Mouse (Mus musculus): ENCODE results near the gene Ccl28. TPM values are rescaled to one million over a fixed set of nuclear protein-coding genes. Genes with fewer than 3 reads are reported as not detected.
"Not testable (repeated sequence)": the region's sequence is repeated elsewhere in the genome, so short reads cannot be mapped to it uniquely, and the experiment has no call there.

Ccl28 gene
- polyA plus RNA-seq, 1 experiment: not detected

DNA sequence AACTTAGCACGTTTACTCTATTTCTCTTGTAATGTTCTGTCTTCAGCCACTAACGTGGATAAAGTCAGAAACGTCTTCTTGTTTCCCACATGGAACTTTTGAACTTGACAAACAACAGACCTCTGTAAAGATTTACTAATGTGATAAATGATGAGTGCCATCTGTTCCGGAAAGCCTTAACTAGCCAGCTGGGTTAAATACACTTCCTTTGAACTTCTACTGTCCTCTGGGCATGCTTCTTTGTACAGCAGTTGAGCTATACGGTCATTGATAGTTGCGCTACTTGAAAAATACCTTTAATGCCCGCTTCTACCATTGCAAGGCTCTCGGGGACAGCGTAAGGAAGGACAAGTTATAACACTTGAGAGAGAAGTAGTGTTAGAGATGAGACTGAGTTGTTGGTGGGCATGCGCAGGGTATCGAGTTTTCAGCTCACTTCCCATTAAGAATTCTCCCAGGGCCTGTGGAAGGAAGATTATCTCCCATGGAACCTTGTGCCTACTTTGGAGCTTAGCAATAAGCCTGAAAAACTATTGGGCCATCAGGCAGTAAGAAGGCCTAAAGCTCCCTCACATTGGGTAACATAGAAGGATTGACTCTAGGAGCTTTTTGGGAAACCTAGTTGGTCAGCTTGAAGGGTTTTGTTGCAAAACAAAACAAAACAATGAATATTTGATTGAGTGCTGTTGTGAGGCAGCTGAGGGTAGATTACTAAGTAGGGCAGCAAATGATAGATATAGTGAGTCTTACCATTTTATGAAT, 61.0 kb downstream of the Ccl28 start:
- no peak overlapping the region for H3K27ac ChIP-seq (ENCODE audit: insufficient read depth, low read depth, low read length)
- TF ChIP-seq POLR2A (IDR thresholded peaks at IDR 0.05; ENCODE audit: borderline replicate concordance, low read depth, low read length): no peak
- no peak for TF ChIP-seq CTCF (IDR thresholded peaks at IDR 0.05; ENCODE audit: low read depth, low read length)

DNA sequence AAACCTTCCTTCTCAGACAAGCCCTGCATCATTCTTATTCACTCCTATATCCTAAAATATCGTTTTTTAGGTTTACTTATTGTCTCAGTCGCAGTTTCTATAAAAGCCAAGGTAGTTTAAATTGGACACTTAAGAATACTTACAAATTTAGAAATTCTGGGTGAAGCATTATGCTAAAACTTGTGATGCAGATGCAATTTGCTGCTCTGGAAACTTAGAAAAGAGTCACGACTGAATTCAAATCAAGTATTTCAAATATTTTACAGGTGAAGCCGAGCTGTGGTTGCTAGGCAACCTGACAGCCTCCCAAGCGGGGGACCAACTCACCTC, 66.1 kb downstream of the Ccl28 start:
- Histone ChIP-seq H3K27ac (ENCODE audit: insufficient read depth, low read depth, low read length) (peak overlapping the region; percentile 39), H3K4me3 (ENCODE audit: insufficient read depth, low read length) (peak overlapping the region; percentile 41; the same call in 1 of the 2 replicates), H3K4me1 (ENCODE audit: control insufficient read depth, insufficient read depth, low read length) (peaks cover 20% of the 10 kb centered on the region)

More for the DNA sequence above, 61.0 kb downstream of the Ccl28 start:
- no peak overlapping the region for H3K4me3 ChIP-seq (ENCODE audit: insufficient read depth, low read length)
- peaks cover 9% of the 10 kb centered on the region; the same call in 1 of the 2 replicates for H3K4me1 ChIP-seq (ENCODE audit: control insufficient read depth, insufficient read depth, low read length)

DNA sequence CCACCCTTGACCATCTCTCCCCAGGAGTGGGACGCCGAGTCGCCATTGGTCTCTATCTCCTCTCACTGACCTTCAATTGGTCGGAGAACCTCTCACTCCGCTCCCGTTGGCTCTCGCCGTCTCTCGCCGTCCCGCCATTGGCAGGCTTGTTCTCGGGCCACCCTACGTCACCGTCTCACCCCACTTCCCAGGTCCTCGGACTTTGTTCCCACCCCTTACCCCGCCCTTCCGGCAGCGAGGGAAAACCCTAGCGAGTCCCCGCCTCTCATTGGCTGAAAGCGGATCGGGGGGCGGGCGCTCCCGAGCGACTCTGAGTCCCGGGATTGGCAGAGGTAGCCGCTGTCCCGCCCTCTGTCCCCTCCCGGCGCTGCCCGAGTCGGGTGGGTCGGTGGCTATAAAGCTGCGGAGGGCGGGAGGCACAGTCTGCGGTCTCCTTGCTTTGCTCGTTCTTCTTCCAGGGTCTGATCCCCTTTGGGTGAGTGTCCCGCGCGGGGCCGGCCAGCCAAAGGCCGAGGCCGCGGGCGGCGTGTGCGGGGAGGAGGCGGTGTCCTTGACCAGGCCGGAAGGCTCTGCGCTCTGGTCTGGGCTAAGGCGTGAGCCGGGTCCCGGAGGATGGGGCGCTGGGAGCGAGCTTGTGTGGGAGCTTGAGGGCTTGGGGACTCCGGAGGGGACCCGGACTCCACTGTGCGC, 66.6 kb downstream of the Ccl28 start, which contains the start of gene Hmgcs1:
Gene Hmgcs1 (plus strand): TSS at position 341 of the 690 bp plus-strand sequence.
- peak; percentile 85 for TF ChIP-seq POLR2A (IDR thresholded peaks at IDR 0.05; ENCODE audit: borderline replicate concordance, low read depth, low read length)
- no peak for TF ChIP-seq CTCF (IDR thresholded peaks at IDR 0.05; ENCODE audit: low read depth, low read length)
- H3K4me3 ChIP-seq (ENCODE audit: insufficient read depth, low read length): peak within 1 kb of the TSS; percentile 95
- H3K4me1 ChIP-seq (ENCODE audit: control insufficient read depth, insufficient read depth, low read length): peaks cover 24% of the 10 kb centered on the region
- H3K27ac ChIP-seq (ENCODE audit: insufficient read depth, low read depth, low read length): peak within 1 kb of the TSS; percentile 89

More for the DNA sequence above, 66.1 kb downstream of the Ccl28 start:
- TF ChIP-seq CTCF (IDR thresholded peaks at IDR 0.05; ENCODE audit: low read depth, low read length) (no peak), POLR2A (IDR thresholded peaks at IDR 0.05; ENCODE audit: borderline replicate concordance, low read depth, low read length) (no peak)

DNA sequence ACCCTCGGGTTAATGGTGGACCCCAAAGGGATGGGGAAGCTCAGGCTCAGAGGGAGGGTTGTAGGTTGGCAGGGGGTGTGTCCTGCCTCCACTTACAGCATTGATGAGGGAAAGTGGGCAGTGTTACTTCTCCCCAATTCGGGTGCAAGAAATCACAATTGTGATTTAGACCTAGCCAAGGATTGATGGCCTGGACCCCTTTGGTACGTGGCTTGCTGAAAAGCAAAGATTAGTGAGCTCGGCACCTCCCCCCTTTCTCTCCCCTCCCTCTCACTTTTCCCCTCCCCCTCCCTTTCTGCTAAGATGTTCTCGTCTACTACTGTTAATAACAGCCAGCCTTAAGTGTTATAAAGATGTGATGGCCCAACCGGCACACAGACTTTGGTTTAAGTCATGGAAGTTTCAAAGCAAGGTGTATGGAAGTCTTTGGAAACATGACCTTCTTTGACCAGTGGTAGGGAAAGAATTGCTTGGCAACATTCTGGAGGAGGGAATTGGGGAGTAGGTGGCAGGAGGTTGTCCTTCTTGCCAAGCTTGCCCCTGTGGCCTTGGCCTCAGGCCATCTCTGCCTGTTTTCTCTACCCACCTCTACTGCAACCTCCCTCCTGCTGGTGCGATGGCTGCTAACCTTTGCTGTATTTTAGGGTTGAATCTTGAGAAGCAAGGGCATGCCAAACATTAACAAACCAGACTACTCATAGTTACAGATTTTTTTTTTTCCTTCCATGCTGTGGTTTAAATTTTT, 67.4 kb downstream of the Ccl28 start:
- H3K4me1 ChIP-seq (ENCODE audit: control insufficient read depth, insufficient read depth, low read length): peaks cover 27% of the 10 kb centered on the region
- peak overlapping the region; percentile 95 for H3K4me3 ChIP-seq (ENCODE audit: insufficient read depth, low read length)
- TF ChIP-seq POLR2A (IDR thresholded peaks at IDR 0.05; ENCODE audit: borderline replicate concordance, low read depth, low read length) (no peak), CTCF (IDR thresholded peaks at IDR 0.05; ENCODE audit: low read depth, low read length) (no peak; the same call in 1 of the 2 replicates)
- H3K27ac ChIP-seq (ENCODE audit: insufficient read depth, low read depth, low read length): peak overlapping the region; percentile 89

DNA sequence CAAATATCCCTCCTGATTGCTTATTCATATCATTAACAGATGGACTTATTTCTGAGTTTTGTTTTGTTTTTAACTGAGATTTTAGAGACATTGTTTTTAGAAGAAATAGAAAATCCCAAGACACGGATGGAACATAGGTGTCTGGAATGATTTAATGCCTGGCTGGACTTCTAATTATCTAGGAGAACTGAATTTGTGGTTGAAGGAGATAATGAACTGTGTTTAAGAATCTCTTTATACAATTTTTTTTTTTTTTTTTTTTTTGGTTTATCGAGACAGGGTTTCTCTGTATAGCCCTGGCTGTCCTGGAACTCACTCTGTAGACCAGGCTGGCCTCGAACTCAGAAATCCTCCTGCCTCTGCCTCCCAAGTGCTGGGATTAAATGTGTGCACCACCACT, 68.3 kb downstream of the Ccl28 start:
- Histone ChIP-seq H3K4me3 (ENCODE audit: insufficient read depth, low read length) (peak overlapping the region; percentile 95), H3K4me1 (ENCODE audit: control insufficient read depth, insufficient read depth, low read length) (peaks cover 28% of the 10 kb centered on the region)
- not testable (repeated sequence) for H3K27ac ChIP-seq (ENCODE audit: insufficient read depth, low read depth, low read length)

DNA sequence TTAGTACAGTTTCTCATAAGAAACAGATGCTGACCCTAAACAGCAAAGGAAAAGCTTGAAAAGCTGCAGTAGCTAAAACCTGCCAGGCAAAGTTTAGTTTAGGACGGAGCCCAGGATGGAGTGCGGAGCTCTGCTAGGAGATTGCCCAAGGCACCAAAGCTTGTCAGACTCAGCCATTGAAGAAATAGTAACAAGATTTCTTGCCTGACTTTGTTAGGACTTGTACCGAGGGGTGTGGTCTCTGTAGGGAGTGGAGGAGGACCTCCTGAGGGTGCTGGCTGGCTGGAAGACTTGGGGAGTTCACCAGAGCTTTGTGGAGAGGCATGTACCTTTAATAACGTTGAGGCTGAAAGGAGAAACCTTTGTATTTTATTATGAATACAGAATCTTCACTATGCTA, 72.1 kb downstream of the Ccl28 start:
- Histone ChIP-seq H3K4me1 (ENCODE audit: control insufficient read depth, insufficient read depth, low read length) (peaks cover 25% of the 10 kb centered on the region), H3K27ac (ENCODE audit: insufficient read depth, low read depth, low read length) (no peak overlapping the region), H3K4me3 (ENCODE audit: insufficient read depth, low read length) (no peak overlapping the region)
- TF ChIP-seq POLR2A (IDR thresholded peaks at IDR 0.05; ENCODE audit: borderline replicate concordance, low read depth, low read length) (no peak), CTCF (IDR thresholded peaks at IDR 0.05; ENCODE audit: low read depth, low read length) (no peak)

DNA sequence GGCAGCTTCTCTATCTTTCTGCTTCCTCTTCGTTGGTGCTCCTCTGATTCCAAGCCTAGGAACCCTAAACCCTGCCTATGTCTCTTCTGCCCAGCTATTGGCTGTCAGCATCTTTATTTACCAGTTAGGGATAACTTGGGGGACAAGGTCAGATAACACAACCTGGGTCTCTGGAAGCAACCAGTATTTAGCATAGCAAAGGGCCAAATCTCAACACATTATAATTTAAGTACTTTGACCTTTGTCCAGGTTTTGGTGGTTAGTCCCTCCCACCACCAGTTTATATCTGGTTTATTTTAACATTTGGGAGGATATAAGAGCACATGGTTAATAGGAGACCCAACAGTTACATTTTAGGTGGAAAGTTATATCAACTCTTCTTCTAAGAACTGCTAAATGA, 72.9 kb downstream of the Ccl28 start:
- Histone ChIP-seq H3K4me3 (ENCODE audit: insufficient read depth, low read length) (no peak overlapping the region), H3K4me1 (ENCODE audit: control insufficient read depth, insufficient read depth, low read length) (peaks cover 25% of the 10 kb centered on the region), H3K27ac (ENCODE audit: insufficient read depth, low read depth, low read length) (no peak overlapping the region)
- TF ChIP-seq POLR2A (IDR thresholded peaks at IDR 0.05; ENCODE audit: borderline replicate concordance, low read depth, low read length) (no peak), CTCF (IDR thresholded peaks at IDR 0.05; ENCODE audit: low read depth, low read length) (no peak)

DNA sequence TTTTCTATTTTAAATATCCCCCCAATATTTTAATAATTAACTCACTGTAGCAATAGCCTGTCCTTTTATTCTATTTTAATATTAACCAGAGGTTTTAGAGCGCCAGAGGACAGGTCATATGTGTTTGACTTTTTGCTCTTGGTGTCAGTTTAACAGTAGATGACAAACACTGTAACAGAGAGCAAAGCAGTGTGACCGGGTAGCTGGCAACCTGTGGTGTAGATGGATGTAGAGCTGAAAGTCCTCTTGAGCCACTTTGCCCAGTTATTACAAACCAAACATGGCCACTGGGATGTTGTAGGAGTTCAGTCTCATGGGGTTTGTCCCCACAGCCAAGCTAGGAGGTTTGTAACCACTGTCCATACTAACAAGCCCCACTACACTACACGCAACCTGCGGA, 74.8 kb downstream of the Ccl28 start:
- no peak overlapping the region for H3K27ac ChIP-seq (ENCODE audit: insufficient read depth, low read depth, low read length)
- TF ChIP-seq CTCF (IDR thresholded peaks at IDR 0.05; ENCODE audit: low read depth, low read length) (no peak), POLR2A (IDR thresholded peaks at IDR 0.05; ENCODE audit: borderline replicate concordance, low read depth, low read length) (no peak)
- peaks cover 17% of the 10 kb centered on the region for H3K4me1 ChIP-seq (ENCODE audit: control insufficient read depth, insufficient read depth, low read length)
- H3K4me3 ChIP-seq (ENCODE audit: insufficient read depth, low read length): no peak overlapping the region

Other genes starting within 250 kb of the Ccl28 start
- gene Paip1, start 195.2 kb upstream of the Ccl28 start, polyA plus RNA-seq (2012; ENCODE audit: insufficient read depth, insufficient read length, missing spikeins): 132 and 141 TPM in 2 replicates
- gene 4833420G17Rik, start 161.1 kb upstream of the Ccl28 start, polyA plus RNA-seq (2012; ENCODE audit: insufficient read depth, insufficient read length, missing spikeins): 90.1 and 95.6 TPM in 2 replicates
- 3.4 and 4.4 TPM in 2 replicates for gene Tmem267, start 135.8 kb upstream of the Ccl28 start, polyA plus RNA-seq (2012; ENCODE audit: insufficient read depth, insufficient read length, missing spikeins)
- 0.50 and 1.2 TPM in 2 replicates for gene 3110070M22Rik, start 135.4 kb upstream of the Ccl28 start, polyA plus RNA-seq (2012; ENCODE audit: insufficient read depth, insufficient read length, missing spikeins)
- gene Hmgcs1, start 66.6 kb downstream of the Ccl28 start, polyA plus RNA-seq (2012; ENCODE audit: insufficient read depth, insufficient read length, missing spikeins): 29.3 and 34.5 TPM in 2 replicates
- 0.55 and 1.0 TPM in 2 replicates for gene Nim1k, start 132.1 kb downstream of the Ccl28 start, polyA plus RNA-seq (2012; ENCODE audit: insufficient read depth, insufficient read length, missing spikeins)
- 17.6 and 18.6 TPM in 2 replicates for gene Zfp131, start 167.1 kb downstream of the Ccl28 start, polyA plus RNA-seq (2012; ENCODE audit: insufficient read depth, insufficient read length, missing spikeins)
- not detected in 2 replicates for gene AF067063, start 206.4 kb downstream of the Ccl28 start, polyA plus RNA-seq (2012; ENCODE audit: insufficient read depth, insufficient read length, missing spikeins)
- gene D13Ertd608e, start 212.2 kb downstream of the Ccl28 start, polyA plus RNA-seq (2012; ENCODE audit: insufficient read depth, insufficient read length, missing spikeins): not detected in 2 replicates

All from bone marrow macrophage, adult 2 months (primary cell).